Mouse (Mus musculus) urinary bladder, adult 18-20 months (tissue): ENCODE measurements around the gene Pnma5.

Experiments used
- DNase-seq, 2 experiments: peaks; one replicate each; pipeline ENCODE4 v3.0.0; 2022; ENCODE audit warnings: low spot score in 2 of 2, mixed read lengths in 2 of 2

Pnma5 gene

GRCm38 (mm10) chrX:72985607-72986006 is 51.3 kb downstream of the Pnma5 start:
- DNase-seq, result no peak
